Mouse (Mus musculus): ENCODE results near the gene Dlg5. TPM values are rescaled to one million over a fixed set of nuclear protein-coding genes. Genes with fewer than 3 reads are reported as not detected.

Gene Dlg5
- polyA plus RNA-seq, 2 experiments, result 42.6 to 83.5 TPM

- Histone ChIP-seq H3K36me3 (ENCODE audit: control insufficient read depth, insufficient read depth, low read length) (peaks cover 28% of the 10 kb centered on the region), H3K9me3 (ENCODE audit: control insufficient read depth, low read length) (no peaks in the 10 kb centered on the region), H3K27me3 (ENCODE audit: control insufficient read depth, insufficient read depth, low read length) (no peaks in the 10 kb centered on the region), H3K4me1 (ENCODE audit: control insufficient read depth, insufficient read depth, low read length) (peaks cover 5% of the 10 kb centered on the region; the same call in 1 of the 2 replicates), H3K9ac (ENCODE audit: low read depth, low read length, severe bottlenecking) (no peak overlapping the region), H3K4me3 (replicated peaks; ENCODE audit: low read length) (no peak overlapping the region), H3K27ac (replicated peaks; ENCODE audit: low read depth, low read length) (no peak overlapping the region), H3K4me2 (replicated peaks; ENCODE audit: low read depth, low read length, severe bottlenecking) (no peak overlapping the region)
- ATAC-seq (ENCODE audit: low FRiP score, low read depth) (no peak), DNase-seq (ENCODE audit: low spot score) (no peak)
- no peak for TF ChIP-seq POLR2A (IDR thresholded peaks at IDR 0.05; ENCODE audit: borderline replicate concordance, extremely low read depth, insufficient read depth, insufficient read length)
- WGBS, result 78% methylated on average over 6 of the region's 6 CpGs
Observed at GRCm38 (mm10) chr14:24199732-24200131, 46.0 kb downstream of the Dlg5 start.

- H3K4me2 ChIP-seq (replicated peaks; ENCODE audit: low read depth, low read length, severe bottlenecking), result no peak overlapping the region
- H3K9me3 ChIP-seq (ENCODE audit: control insufficient read depth, low read length), result no peaks in the 10 kb centered on the region
- no peak for TF ChIP-seq POLR2A (IDR thresholded peaks at IDR 0.05; ENCODE audit: borderline replicate concordance, extremely low read depth, insufficient read depth, insufficient read length)
- 60% methylated on average over 5 of the region's 5 CpGs for WGBS
- ATAC-seq (ENCODE audit: low FRiP score, low read depth) (no peak), DNase-seq (ENCODE audit: low spot score) (no peak)
- H3K27me3 ChIP-seq (ENCODE audit: control insufficient read depth, insufficient read depth, low read length), result no peaks in the 10 kb centered on the region
- peaks cover 5% of the 10 kb centered on the region; the same call in 1 of the 2 replicates for H3K4me1 ChIP-seq (ENCODE audit: control insufficient read depth, insufficient read depth, low read length)
- H3K27ac ChIP-seq (replicated peaks; ENCODE audit: low read depth, low read length), result no peak overlapping the region
- peaks cover 27% of the 10 kb centered on the region for H3K36me3 ChIP-seq (ENCODE audit: control insufficient read depth, insufficient read depth, low read length)
- H3K4me3 ChIP-seq (replicated peaks; ENCODE audit: low read length), result no peak overlapping the region
- H3K9ac ChIP-seq (ENCODE audit: low read depth, low read length, severe bottlenecking), result no peak overlapping the region
Observed at GRCm38 (mm10) chr14:24197865-24198264, 47.9 kb downstream of the Dlg5 start.

GRCm38 (mm10) chr14:24196947-24197346, 48.8 kb downstream of the Dlg5 start:
- Histone ChIP-seq H3K4me2 (replicated peaks; ENCODE audit: low read depth, low read length, severe bottlenecking) (no peak overlapping the region), H3K27me3 (ENCODE audit: control insufficient read depth, insufficient read depth, low read length) (no peaks in the 10 kb centered on the region), H3K4me3 (replicated peaks; ENCODE audit: low read length) (no peak overlapping the region), H3K36me3 (ENCODE audit: control insufficient read depth, insufficient read depth, low read length) (peaks cover 23% of the 10 kb centered on the region), H3K9ac (ENCODE audit: low read depth, low read length, severe bottlenecking) (no peak overlapping the region), H3K9me3 (ENCODE audit: control insufficient read depth, low read length) (no peaks in the 10 kb centered on the region), H3K4me1 (ENCODE audit: control insufficient read depth, insufficient read depth, low read length) (peaks cover 5% of the 10 kb centered on the region; the same call in 1 of the 2 replicates), H3K27ac (replicated peaks; ENCODE audit: low read depth, low read length) (no peak overlapping the region)
- DNase-seq (ENCODE audit: low spot score) (peak; percentile 58), ATAC-seq (ENCODE audit: low FRiP score, low read depth) (no peak)
- 68% methylated on average over 6 of the region's 6 CpGs for WGBS
- no peak for TF ChIP-seq POLR2A (IDR thresholded peaks at IDR 0.05; ENCODE audit: borderline replicate concordance, extremely low read depth, insufficient read depth, insufficient read length)

GRCm38 (mm10) chr14:24190131-24190530, 55.6 kb downstream of the Dlg5 start:
- ATAC-seq (ENCODE audit: low FRiP score, low read depth) (no peak), DNase-seq (ENCODE audit: low spot score) (no peak)
- H3K4me2 ChIP-seq (replicated peaks; ENCODE audit: low read depth, low read length, severe bottlenecking), result no peak overlapping the region
- no peak overlapping the region for H3K27ac ChIP-seq (replicated peaks; ENCODE audit: low read depth, low read length)
- no peaks in the 10 kb centered on the region for H3K4me1 ChIP-seq (ENCODE audit: control insufficient read depth, insufficient read depth, low read length)
- H3K36me3 ChIP-seq (ENCODE audit: control insufficient read depth, insufficient read depth, low read length), result peaks cover 66% of the 10 kb centered on the region
- no peak overlapping the region for H3K9ac ChIP-seq (ENCODE audit: low read depth, low read length, severe bottlenecking)
- H3K27me3 ChIP-seq (ENCODE audit: control insufficient read depth, insufficient read depth, low read length), result no peaks in the 10 kb centered on the region
- no peaks in the 10 kb centered on the region for H3K9me3 ChIP-seq (ENCODE audit: control insufficient read depth, low read length)
- 94% methylated on average over 12 of the region's 13 CpGs for WGBS
- no peak for TF ChIP-seq POLR2A (IDR thresholded peaks at IDR 0.05; ENCODE audit: borderline replicate concordance, extremely low read depth, insufficient read depth, insufficient read length)
- no peak overlapping the region for H3K4me3 ChIP-seq (replicated peaks; ENCODE audit: low read length)

- no peak for TF ChIP-seq POLR2A (IDR thresholded peaks at IDR 0.05; ENCODE audit: borderline replicate concordance, extremely low read depth, insufficient read depth, insufficient read length)
- H3K27ac ChIP-seq (replicated peaks; ENCODE audit: low read depth, low read length), result no peak overlapping the region
- H3K36me3 ChIP-seq (ENCODE audit: control insufficient read depth, insufficient read depth, low read length), result peaks cover 66% of the 10 kb centered on the region
- ATAC-seq (ENCODE audit: low FRiP score, low read depth), result no peak
- DNase-seq (ENCODE audit: low spot score), result no peak
- no peaks in the 10 kb centered on the region for H3K27me3 ChIP-seq (ENCODE audit: control insufficient read depth, insufficient read depth, low read length)
- no peaks in the 10 kb centered on the region for H3K4me1 ChIP-seq (ENCODE audit: control insufficient read depth, insufficient read depth, low read length)
- no peaks in the 10 kb centered on the region for H3K9me3 ChIP-seq (ENCODE audit: control insufficient read depth, low read length)
- no peak overlapping the region for H3K4me2 ChIP-seq (replicated peaks; ENCODE audit: low read depth, low read length, severe bottlenecking)
- 71% methylated on average over 7 of the region's 7 CpGs for WGBS
- H3K9ac ChIP-seq (ENCODE audit: low read depth, low read length, severe bottlenecking), result no peak overlapping the region
- H3K4me3 ChIP-seq (replicated peaks; ENCODE audit: low read length), result no peak overlapping the region
Observed at GRCm38 (mm10) chr14:24189598-24189997, 56.1 kb downstream of the Dlg5 start.

- WGBS, result 49% methylated on average over 4 of the region's 4 CpGs
- ATAC-seq (ENCODE audit: low FRiP score, low read depth), result no peak
- Histone ChIP-seq H3K27me3 (ENCODE audit: control insufficient read depth, insufficient read depth, low read length) (no peaks in the 10 kb centered on the region), H3K9ac (ENCODE audit: low read depth, low read length, severe bottlenecking) (no peak overlapping the region), H3K9me3 (ENCODE audit: control insufficient read depth, low read length) (no peaks in the 10 kb centered on the region), H3K4me2 (replicated peaks; ENCODE audit: low read depth, low read length, severe bottlenecking) (no peak overlapping the region), H3K36me3 (ENCODE audit: control insufficient read depth, insufficient read depth, low read length) (peaks cover 59% of the 10 kb centered on the region), H3K27ac (replicated peaks; ENCODE audit: low read depth, low read length) (no peak overlapping the region), H3K4me3 (replicated peaks; ENCODE audit: low read length) (no peak overlapping the region), H3K4me1 (ENCODE audit: control insufficient read depth, insufficient read depth, low read length) (0 out of 2 replicates have a peak, but pooled peaks cover 4% of the 10 kb centered on the region)
- DNase-seq (ENCODE audit: low spot score), result no peak
- TF ChIP-seq POLR2A (IDR thresholded peaks at IDR 0.05; ENCODE audit: borderline replicate concordance, extremely low read depth, insufficient read depth, insufficient read length), result no peak
Observed at GRCm38 (mm10) chr14:24185514-24185913, 60.2 kb downstream of the Dlg5 start.

Data from limb, embryonic 14.5 days (tissue).